Mouse (Mus musculus) heart, adult 2 months (tissue): Measurements from ENCODE around the gene Srsf5.

Source experiments
- CTCF ChIP-seq: fragments of 200-600 bp; IDR thresholded peaks from 2 replicates; pipeline ENCODE4 v1.8.1; 2022; ENCODE audit warnings: antibody characterized with exemption, mild to moderate bottlenecking, moderate library complexity
- EP300 ChIP-seq: fragments of 200-500 bp; IDR thresholded peaks from 2 replicates; pipeline ENCODE4 v1.6.1; 2011; ENCODE audit warnings: low read depth, low read length, control low read depth; ENCODE audit not compliant: insufficient read depth
- POLR2A ChIP-seq: fragments of 200-500 bp; IDR thresholded peaks from 2 replicates; pipeline ENCODE4 v1.6.1; 2011; ENCODE audit warnings: mild to moderate bottlenecking, low read depth, low read length, control low read depth; ENCODE audit not compliant: insufficient read depth

- TF ChIP-seq CTCF: no peak
- no peak for TF ChIP-seq POLR2A
- no peak for TF ChIP-seq EP300
Observed at GRCm38 (mm10) chr12:80951640-80952219, 6.4 kb downstream of the Srsf5 start.
